Mouse (Mus musculus) ES-Bruce4 (cell line): ENCODE measurements around the gene Gpr62.

Experiments used
- CTCF ChIP-seq: IDR thresholded peaks from one replicate; pipeline ENCODE4 v1.8.1; 2011; ENCODE audit warnings: low read depth, low read length
- POLR2A ChIP-seq: IDR thresholded peaks from one replicate; pipeline ENCODE4 v1.8.1; 2011; ENCODE audit warnings: low read length; ENCODE audit not compliant: insufficient read depth

GRCm38 (mm10) chr9:106475046-106475445 is 9.3 kb upstream of the Gpr62 start:
- no peak for TF ChIP-seq POLR2A
- TF ChIP-seq CTCF = no peak
